Mouse (Mus musculus): Measurements from ENCODE around the gene Arhgap31. TPM values are rescaled to one million over a fixed set of nuclear protein-coding genes. Genes with fewer than 3 reads are reported as not detected.

Arhgap31 gene
- polyA plus RNA-seq, 1 experiment = 6.1 TPM

DNA sequence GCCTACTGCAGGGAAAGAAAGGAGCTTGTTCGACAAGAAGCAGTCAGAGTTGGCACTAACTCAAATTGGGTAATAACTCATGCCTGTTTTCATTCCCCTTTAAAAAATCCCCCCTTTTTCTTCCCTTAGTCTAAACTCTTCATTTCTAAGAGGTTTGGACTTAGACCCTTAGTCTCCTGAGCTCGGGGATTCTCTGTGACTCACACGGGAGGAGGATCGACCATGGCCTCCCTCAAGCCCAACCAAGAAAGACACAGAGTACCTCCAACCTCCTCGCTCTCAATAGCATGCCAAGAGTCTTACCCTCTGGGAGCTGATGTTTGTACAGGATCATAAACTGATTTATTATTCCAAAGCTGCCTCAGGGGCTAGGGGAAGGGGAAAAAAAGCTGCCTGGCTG lies 100.4 kb downstream of the Arhgap31 start:
- Histone ChIP-seq H3K27ac (ENCODE audit: control insufficient read depth, insufficient read depth, low read depth, low read length, poor library complexity) (no peak overlapping the region), H3K4me1 (ENCODE audit: control insufficient read depth, insufficient read depth, low read length) (no peaks in the 10 kb centered on the region), H3K4me3 (replicated peaks; ENCODE audit: control insufficient read depth, low read depth, low read length) (no peak overlapping the region)
- TF ChIP-seq POLR2A (IDR thresholded peaks at IDR 0.05; ENCODE audit: borderline replicate concordance, control insufficient read depth, low read depth, low read length) (no peak), CTCF (IDR thresholded peaks at IDR 0.05; ENCODE audit: control insufficient read depth, insufficient read depth, low read length) (no peak)
- 79% methylated on average over 5 of the region's 5 CpGs for WGBS

DNA sequence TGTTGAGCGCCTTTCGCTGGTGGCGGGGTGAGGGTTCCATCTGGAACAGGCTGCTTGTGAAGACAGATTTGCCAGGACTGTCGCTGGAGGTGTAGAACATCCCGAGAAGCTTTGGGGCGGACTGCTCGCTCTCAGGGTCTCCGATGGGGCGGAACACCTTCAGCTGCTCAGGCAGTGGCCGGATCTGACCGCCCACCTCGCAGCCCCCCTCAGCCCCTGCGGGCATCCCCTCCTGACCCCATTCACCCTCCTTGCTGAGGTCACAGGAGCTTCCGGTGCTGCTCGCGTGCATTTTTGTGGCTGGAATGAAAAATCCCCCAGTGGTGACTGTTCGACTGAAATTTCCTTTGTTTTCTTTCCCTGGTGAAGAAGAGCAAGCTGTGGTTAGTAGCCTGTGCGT lies 104.0 kb downstream of the Arhgap31 start:
- no peak for TF ChIP-seq POLR2A (IDR thresholded peaks at IDR 0.05; ENCODE audit: borderline replicate concordance, control insufficient read depth, low read depth, low read length)
- TF ChIP-seq CTCF (IDR thresholded peaks at IDR 0.05; ENCODE audit: control insufficient read depth, insufficient read depth, low read length) = no peak
- Histone ChIP-seq H3K4me3 (replicated peaks; ENCODE audit: control insufficient read depth, low read depth, low read length) (no peak overlapping the region), H3K27ac (ENCODE audit: control insufficient read depth, insufficient read depth, low read depth, low read length, poor library complexity) (no peak overlapping the region), H3K4me1 (ENCODE audit: control insufficient read depth, insufficient read depth, low read length) (no peaks in the 10 kb centered on the region)
- 86% methylated on average over 18 of the region's 18 CpGs for WGBS

DNA sequence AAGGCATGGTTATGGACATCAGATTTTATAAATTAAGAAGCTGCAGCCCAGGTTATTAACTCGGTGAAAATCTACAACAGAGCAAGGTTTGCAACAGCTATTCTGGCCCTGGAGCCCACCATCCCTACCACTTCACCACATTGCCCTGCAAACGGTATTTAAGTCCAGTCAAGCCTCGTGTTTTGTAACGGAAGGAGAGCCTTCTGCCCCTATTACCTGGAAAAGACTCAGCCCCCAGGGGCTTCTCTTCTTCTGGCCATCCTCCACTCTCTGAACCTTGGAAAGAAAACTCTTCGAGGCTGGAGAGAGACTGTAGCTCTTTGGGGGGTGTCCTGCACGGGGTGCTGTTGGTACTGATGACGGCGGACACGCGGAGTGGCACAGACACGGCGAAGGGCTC lies 104.4 kb downstream of the Arhgap31 start:
- H3K4me3 ChIP-seq (replicated peaks; ENCODE audit: control insufficient read depth, low read depth, low read length) = no peak overlapping the region
- no peak for TF ChIP-seq CTCF (IDR thresholded peaks at IDR 0.05; ENCODE audit: control insufficient read depth, insufficient read depth, low read length)
- TF ChIP-seq POLR2A (IDR thresholded peaks at IDR 0.05; ENCODE audit: borderline replicate concordance, control insufficient read depth, low read depth, low read length) = no peak
- 88% methylated on average over 12 of the region's 12 CpGs for WGBS
- no peak overlapping the region for H3K27ac ChIP-seq (ENCODE audit: control insufficient read depth, insufficient read depth, low read depth, low read length, poor library complexity)
- H3K4me1 ChIP-seq (ENCODE audit: control insufficient read depth, insufficient read depth, low read length) = no peaks in the 10 kb centered on the region

DNA sequence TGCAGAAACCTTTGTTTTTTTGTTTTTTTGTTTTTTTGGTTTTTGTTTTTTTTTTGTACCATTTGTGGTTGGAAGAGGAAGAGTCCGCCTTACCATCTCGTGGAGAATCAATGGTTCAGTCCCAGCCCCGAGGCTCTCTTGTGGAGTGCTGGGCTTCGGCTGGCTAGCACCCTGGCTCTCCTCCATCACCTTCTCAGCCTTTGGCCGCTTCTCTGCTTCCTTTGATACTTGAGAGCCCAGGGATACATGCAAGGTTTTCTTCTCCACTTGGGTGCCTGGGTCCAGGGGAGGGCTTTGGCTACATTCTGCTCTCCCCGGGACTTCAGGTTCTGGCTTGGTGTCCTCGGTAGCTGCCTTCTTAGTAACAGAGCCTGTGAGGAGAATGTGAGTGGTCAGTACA lies 106.6 kb downstream of the Arhgap31 start:
- Histone ChIP-seq H3K4me1 (ENCODE audit: control insufficient read depth, insufficient read depth, low read length) (no peaks in the 10 kb centered on the region), H3K4me3 (replicated peaks; ENCODE audit: control insufficient read depth, low read depth, low read length) (no peak overlapping the region), H3K27ac (ENCODE audit: control insufficient read depth, insufficient read depth, low read depth, low read length, poor library complexity) (no peak overlapping the region)
- 69% methylated on average over 7 of the region's 7 CpGs for WGBS
- TF ChIP-seq POLR2A (IDR thresholded peaks at IDR 0.05; ENCODE audit: borderline replicate concordance, control insufficient read depth, low read depth, low read length) (no peak), CTCF (IDR thresholded peaks at IDR 0.05; ENCODE audit: control insufficient read depth, insufficient read depth, low read length) (no peak)

DNA sequence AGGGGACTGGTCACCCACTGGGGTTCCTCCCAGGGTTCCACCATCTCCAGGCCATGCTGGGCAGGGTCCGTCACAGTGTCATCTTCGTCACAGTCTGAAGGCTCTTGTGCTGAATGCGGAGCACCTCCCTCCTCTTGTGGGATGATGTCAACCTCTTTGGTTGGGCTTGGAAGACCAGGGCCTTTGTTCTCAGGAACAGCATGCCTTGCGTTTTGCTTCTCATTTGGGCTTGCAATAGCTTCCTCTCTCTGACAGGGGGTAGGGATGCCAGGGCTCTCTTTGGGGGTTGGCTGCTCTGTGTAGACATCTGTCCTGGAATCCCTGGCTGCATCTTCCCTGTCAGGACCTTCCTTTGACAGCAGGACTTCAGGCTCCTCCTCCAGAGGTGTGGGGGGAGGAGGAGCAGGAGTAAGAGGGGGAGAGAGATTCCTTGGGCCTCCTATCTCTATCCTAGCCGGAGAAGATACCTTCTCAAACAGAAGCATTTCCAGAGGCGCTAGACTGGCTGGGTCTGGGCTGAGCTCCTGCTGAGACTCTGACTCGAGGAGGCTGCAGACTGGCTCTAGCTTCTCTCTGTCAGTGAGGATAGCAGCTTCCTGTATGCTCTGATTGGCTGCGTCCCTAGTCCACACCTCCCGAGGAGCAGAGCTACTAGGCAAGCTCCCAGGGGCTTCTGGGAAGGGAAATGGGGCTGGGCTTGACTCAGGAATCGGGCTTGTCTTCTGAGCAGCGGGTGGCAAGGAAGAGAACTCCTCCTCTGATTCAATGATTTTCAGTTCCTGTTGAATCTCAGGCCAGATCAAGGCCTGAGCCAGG lies 109.9 kb downstream of the Arhgap31 start:
- Histone ChIP-seq H3K4me3 (replicated peaks; ENCODE audit: control insufficient read depth, low read depth, low read length) (no peak overlapping the region), H3K27ac (ENCODE audit: control insufficient read depth, insufficient read depth, low read depth, low read length, poor library complexity) (no peak overlapping the region), H3K4me1 (ENCODE audit: control insufficient read depth, insufficient read depth, low read length) (peaks cover 1% of the 10 kb centered on the region; the same call in 1 of the 2 replicates)
- WGBS = 70% methylated on average over 11 of the region's 11 CpGs
- no peak for TF ChIP-seq CTCF (IDR thresholded peaks at IDR 0.05; ENCODE audit: control insufficient read depth, insufficient read depth, low read length)
- TF ChIP-seq POLR2A (IDR thresholded peaks at IDR 0.05; ENCODE audit: borderline replicate concordance, control insufficient read depth, low read depth, low read length) = no peak

DNA sequence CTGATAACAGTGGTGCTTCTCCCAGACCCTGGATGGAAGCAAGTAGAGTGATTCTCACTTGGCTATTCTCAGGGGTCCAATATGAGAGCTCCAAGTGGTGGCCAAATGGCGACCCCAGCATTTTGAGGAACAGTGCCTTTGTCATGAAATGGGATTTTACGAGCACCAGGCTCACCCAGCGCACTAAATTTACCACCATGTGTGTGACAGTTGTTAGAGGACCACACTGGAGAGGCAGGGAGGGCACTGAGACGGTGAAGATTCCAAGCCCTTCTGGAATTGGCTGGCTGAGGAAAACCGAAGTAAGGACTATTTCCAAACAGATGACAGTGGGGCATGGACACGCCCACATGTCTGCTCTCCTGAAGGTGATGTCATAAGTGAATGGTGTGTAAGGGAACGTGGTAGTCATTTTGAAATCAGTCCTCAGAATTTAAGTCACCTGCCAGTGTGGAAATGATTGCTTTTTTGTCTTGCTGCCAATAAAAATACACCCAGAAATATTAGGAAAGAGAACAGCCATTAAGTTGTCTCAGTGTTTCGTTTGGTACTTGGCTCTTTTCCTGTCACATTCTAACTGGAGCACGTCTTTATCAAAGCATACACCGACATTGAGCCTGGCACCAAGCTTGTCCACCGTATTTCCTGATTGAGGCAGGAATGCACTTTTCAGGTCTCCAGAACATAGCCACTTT lies 113.9 kb downstream of the Arhgap31 start:
- WGBS = 67% methylated on average over 11 of the region's 11 CpGs
- TF ChIP-seq POLR2A (IDR thresholded peaks at IDR 0.05; ENCODE audit: borderline replicate concordance, control insufficient read depth, low read depth, low read length) (no peak), CTCF (IDR thresholded peaks at IDR 0.05; ENCODE audit: control insufficient read depth, insufficient read depth, low read length) (no peak)
- no peak overlapping the region for H3K4me3 ChIP-seq (replicated peaks; ENCODE audit: control insufficient read depth, low read depth, low read length)
- no peak overlapping the region for H3K27ac ChIP-seq (ENCODE audit: control insufficient read depth, insufficient read depth, low read depth, low read length, poor library complexity)
- peaks cover 1% of the 10 kb centered on the region; the same call in 1 of the 2 replicates for H3K4me1 ChIP-seq (ENCODE audit: control insufficient read depth, insufficient read depth, low read length)

DNA sequence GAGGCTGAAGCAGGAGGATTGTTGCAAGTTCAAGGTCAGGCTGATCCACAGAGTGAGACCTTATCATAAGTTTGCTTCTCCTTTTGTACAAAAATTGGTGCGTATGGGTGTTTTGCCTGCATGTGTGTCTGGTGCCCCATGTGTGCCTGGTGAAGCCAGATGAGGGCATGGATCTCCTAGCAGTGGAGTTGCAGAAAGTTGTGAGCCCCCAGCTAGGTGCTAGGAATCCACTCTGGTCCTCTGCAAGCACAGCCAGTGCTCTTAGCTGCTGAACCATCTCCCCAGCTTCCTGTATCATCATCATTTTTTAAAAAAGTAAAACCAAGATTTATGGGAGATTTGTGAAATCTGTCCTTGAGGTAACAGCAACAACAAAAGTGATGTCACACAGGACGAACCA lies 116.4 kb downstream of the Arhgap31 start:
- Histone ChIP-seq H3K4me1 (ENCODE audit: control insufficient read depth, insufficient read depth, low read length) (peaks cover 1% of the 10 kb centered on the region; the same call in 1 of the 2 replicates), H3K27ac (ENCODE audit: control insufficient read depth, insufficient read depth, low read depth, low read length, poor library complexity) (no peak overlapping the region), H3K4me3 (replicated peaks; ENCODE audit: control insufficient read depth, low read depth, low read length) (no peak overlapping the region)
- TF ChIP-seq CTCF (IDR thresholded peaks at IDR 0.05; ENCODE audit: control insufficient read depth, insufficient read depth, low read length) (no peak), POLR2A (IDR thresholded peaks at IDR 0.05; ENCODE audit: borderline replicate concordance, control insufficient read depth, low read depth, low read length) (no peak)
- 67% methylated on average over 2 of the region's 2 CpGs for WGBS

DNA sequence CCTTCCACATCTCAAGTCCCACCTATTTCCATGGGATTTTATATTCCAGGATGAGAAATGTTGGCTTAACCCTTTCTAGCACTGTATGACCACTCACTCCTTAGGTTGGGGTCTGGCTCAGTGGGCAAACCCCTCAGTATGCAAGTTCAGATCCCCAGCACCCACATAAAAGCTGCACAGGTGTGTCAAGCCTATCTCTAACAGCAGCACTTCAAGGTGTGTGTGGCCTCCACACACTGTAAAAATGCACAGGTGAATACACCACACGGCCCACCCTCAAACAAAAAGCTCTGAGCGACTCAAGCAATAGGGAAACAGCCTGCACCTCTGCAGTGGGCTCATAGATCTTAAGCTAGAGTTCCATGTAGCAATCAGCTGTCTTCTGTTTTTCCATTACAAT lies 117.0 kb downstream of the Arhgap31 start:
- 73% methylated on average over 2 of the region's 2 CpGs for WGBS
- Histone ChIP-seq H3K4me3 (replicated peaks; ENCODE audit: control insufficient read depth, low read depth, low read length) (no peak overlapping the region), H3K4me1 (ENCODE audit: control insufficient read depth, insufficient read depth, low read length) (peaks cover 1% of the 10 kb centered on the region; the same call in 1 of the 2 replicates), H3K27ac (ENCODE audit: control insufficient read depth, insufficient read depth, low read depth, low read length, poor library complexity) (no peak overlapping the region)
- TF ChIP-seq CTCF (IDR thresholded peaks at IDR 0.05; ENCODE audit: control insufficient read depth, insufficient read depth, low read length) = no peak
- no peak for TF ChIP-seq POLR2A (IDR thresholded peaks at IDR 0.05; ENCODE audit: borderline replicate concordance, control insufficient read depth, low read depth, low read length)
